Mouse (Mus musculus) midbrain, embryonic 14.5 days (tissue): ENCODE data around the gene Tmem214. TPM values are rescaled to one million over a fixed set of nuclear protein-coding genes. Genes with fewer than 3 reads are reported as not detected.

Experiments
- ATAC-seq: fragments of 200-750 bp; cut with Nextera tagmentation; 2 replicates; pipeline ENCODE4 v1.8.0; 2017; ENCODE audit warnings: moderate number of reproducible peaks, moderate library complexity; ENCODE audit not compliant: low FRiP score, low TSS enrichment
- DNase-seq: peaks from one replicate; pipeline ENCODE4 v3.0.0-alpha.2; 2015
- H3K27ac ChIP-seq: fragments of 300-500 bp; sonication (generic); replicated peaks from 2 replicates; pipeline ENCODE4 v1.5.1; 2014; ENCODE audit warnings: mild to moderate bottlenecking, low read depth, low read length, moderate library complexity
- H3K27me3 ChIP-seq: fragments of 300-500 bp; sonication (generic); 2 replicates; pipeline ENCODE4 v1.6.1; 2014; ENCODE audit warnings: low read length, control low read depth, mixed read lengths; ENCODE audit not compliant: control insufficient read depth, insufficient read depth
- H3K36me3 ChIP-seq: fragments of 300-500 bp; sonication (generic); 2 replicates; pipeline ENCODE4 v1.6.1; 2014; ENCODE audit warnings: low read length, control low read depth; ENCODE audit not compliant: control insufficient read depth, insufficient read depth
- H3K4me1 ChIP-seq: fragments of 300-500 bp; sonication (generic); 2 replicates; pipeline ENCODE4 v1.6.1; 2014; ENCODE audit warnings: mild to moderate bottlenecking, antibody characterized with exemption, low read length, control low read depth; ENCODE audit not compliant: control insufficient read depth, insufficient read depth
- H3K4me2 ChIP-seq: fragments of 300-500 bp; sonication (generic); 2 replicates; pipeline ENCODE4 v1.6.1; 2014; ENCODE audit warnings: mild to moderate bottlenecking, low read length, moderate library complexity
- H3K4me3 ChIP-seq: fragments of 300-500 bp; sonication (generic); replicated peaks from 2 replicates; pipeline ENCODE4 v1.5.1; 2014; ENCODE audit warnings: low read depth, low read length
- H3K9ac ChIP-seq: fragments of 300-500 bp; sonication (generic); replicated peaks from 2 replicates; pipeline ENCODE4 v1.6.1; 2014; ENCODE audit warnings: mild to moderate bottlenecking, low read length, moderate library complexity
- H3K9me3 ChIP-seq: fragments of 300-500 bp; sonication (generic); 2 replicates; pipeline ENCODE4 v1.6.1; 2016; ENCODE audit warnings: low read length, control low read depth, mixed read lengths; ENCODE audit not compliant: control insufficient read depth
- WGBS: fragments of 180-500 bp; shearing (Covaris S2); extraction: QIAGEN DNeasy Blood & Tissue Kit; methylation state at CpG from one replicate; pipeline ENCODE4 v1.1.7; 2014; 5-methylcytosine and 5-hydroxymethylcytosine counted together
- polyA plus RNA-seq: library from polyadenylated mRNA; unstranded; fragments of >200 nt; fragmentation: Nextera tagmentation; extraction: Ambion mirVana; gene quantifications from 2 replicates; pipeline ENCODE4 v1.2.1, GENCODE M21; 2014

Tmem214 gene
- polyA plus RNA-seq: 46.7 and 55.5 TPM in 2 replicates

DNA sequence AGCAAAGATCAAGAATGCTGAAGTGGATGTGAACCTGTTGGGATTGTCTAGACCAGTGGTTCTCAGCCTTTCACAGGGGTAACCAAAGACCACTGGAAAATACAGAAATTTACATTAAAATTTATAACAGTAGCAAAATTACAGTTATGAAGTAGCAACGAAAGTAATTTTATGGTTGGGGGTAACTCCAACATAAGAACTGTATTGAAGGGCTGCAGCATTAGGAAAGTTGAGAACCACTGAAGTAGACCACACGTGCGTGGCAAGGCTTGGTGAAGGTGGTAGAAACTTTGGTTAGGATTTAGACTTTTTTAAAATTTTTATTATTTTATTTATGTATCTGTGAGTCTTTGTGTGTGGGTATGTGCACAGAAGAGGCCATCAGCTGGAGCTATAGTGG, at the start of gene Tmem214:
TSS of gene Tmem214 (plus strand) at position 301 of the 400 bp plus-strand sequence.
- no peak within 1 kb of the TSS for H3K27ac ChIP-seq
- no peak within 1 kb of the TSS for H3K4me3 ChIP-seq
- no peaks in the 10 kb centered on the region for H3K9me3 ChIP-seq
- no peak for DNase-seq
- H3K36me3 ChIP-seq: peaks cover 62% of the 10 kb centered on the region
- H3K27me3 ChIP-seq: no peaks in the 10 kb centered on the region
- ATAC-seq: no peak
- H3K4me2 ChIP-seq: peak within 1 kb of the TSS; percentile 89; the same call in 1 of the 2 replicates
- peaks cover 7% of the 10 kb centered on the region for H3K4me1 ChIP-seq
- WGBS: 99% methylated on average over 3 of the region's 3 CpGs
- no peak within 1 kb of the TSS for H3K9ac ChIP-seq

DNA sequence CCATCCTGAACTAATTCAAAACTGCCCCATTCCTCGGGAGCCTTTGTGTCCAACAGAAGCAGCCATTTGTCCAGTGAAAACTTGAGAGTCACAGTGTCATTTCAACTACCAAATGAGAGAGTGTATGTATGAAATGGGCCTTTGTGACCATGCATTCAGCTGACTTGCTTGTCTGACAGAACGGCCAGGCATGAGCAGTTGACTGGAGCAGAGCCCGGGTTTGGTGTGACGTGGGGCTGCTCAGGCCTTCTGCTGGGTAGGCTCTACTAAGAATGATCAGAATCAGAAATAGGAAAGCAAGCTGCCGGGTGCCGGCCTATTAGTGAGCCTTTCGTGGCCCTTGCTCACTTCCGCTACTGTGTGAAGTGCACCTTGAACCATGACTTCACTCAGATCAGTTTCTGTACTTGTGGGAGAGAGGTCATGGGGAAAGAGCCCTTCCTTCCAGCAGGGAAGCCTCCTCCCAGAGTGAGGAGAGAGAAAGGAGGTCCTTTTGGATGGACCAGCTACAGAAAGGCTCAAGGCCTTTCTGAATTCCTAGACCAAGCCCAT, 49.0 kb upstream of the Tmem214 start:
- 89% methylated on average over 8 of the region's 8 CpGs for WGBS
- no peak overlapping the region for H3K9ac ChIP-seq
- DNase-seq (no peak), ATAC-seq (no peak)
- peaks cover 29% of the 10 kb centered on the region for H3K4me1 ChIP-seq
- H3K36me3 ChIP-seq: no peaks in the 10 kb centered on the region
- H3K27me3 ChIP-seq: no peaks in the 10 kb centered on the region
- no peak overlapping the region for H3K4me3 ChIP-seq
- H3K4me2 ChIP-seq: no peak overlapping the region
- no peaks in the 10 kb centered on the region for H3K9me3 ChIP-seq
- no peak overlapping the region for H3K27ac ChIP-seq

DNA sequence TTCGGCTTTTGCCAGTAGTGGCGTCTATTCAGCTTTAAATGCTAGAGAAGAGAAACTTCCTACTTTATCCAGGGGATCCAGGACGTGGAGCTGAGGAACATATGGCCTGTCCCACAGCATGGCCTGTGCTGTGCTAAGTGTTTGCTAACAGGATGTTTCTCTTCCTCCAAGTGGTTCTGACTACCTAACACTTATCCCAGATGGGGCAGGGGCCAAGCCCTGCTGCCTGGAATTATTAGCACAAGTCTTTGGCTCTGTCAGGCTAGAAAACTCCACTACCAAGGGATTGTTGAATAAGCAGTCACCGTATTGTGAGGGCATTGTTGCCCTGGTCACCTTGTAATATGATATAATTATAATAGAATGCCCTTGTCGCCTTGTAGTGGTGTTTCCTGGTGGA, 45.1 kb upstream of the Tmem214 start:
- Histone ChIP-seq H3K4me1 (peaks cover 19% of the 10 kb centered on the region), H3K4me2 (no peak overlapping the region), H3K9ac (no peak overlapping the region), H3K4me3 (no peak overlapping the region), H3K27ac (no peak overlapping the region), H3K9me3 (no peaks in the 10 kb centered on the region), H3K36me3 (0 out of 2 replicates have a peak, but pooled peaks cover 2% of the 10 kb centered on the region), H3K27me3 (no peaks in the 10 kb centered on the region)
- DNase-seq (no peak), ATAC-seq (no peak)
- WGBS: 89% methylated on average over 5 of the region's 5 CpGs

DNA sequence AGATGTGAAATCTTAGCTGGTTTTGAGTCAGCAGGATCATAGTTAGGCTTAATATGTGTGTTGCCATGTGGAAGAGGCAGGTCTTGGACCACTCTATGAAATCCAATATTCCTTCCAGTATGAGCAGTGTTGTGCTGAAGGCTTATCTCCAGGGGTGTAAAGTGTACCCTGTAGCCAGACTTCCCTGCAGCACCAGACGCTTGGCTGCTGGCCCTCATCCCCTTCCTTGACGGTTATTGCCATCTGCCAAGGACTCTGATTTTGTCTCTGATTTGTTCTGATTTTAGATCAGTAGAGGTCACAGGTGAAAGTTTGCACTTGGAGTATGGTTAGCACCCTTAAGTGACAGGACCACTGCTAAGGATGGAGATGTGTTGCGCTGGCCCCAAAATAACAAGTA, 44.7 kb upstream of the Tmem214 start:
- Histone ChIP-seq H3K27ac (no peak overlapping the region), H3K9me3 (no peaks in the 10 kb centered on the region), H3K9ac (no peak overlapping the region), H3K4me2 (no peak overlapping the region), H3K4me3 (no peak overlapping the region), H3K36me3 (0 out of 2 replicates have a peak, but pooled peaks cover 2% of the 10 kb centered on the region), H3K4me1 (peaks cover 18% of the 10 kb centered on the region), H3K27me3 (no peaks in the 10 kb centered on the region)
- 93% methylated on average over 3 of the region's 3 CpGs for WGBS
- ATAC-seq (no peak), DNase-seq (no peak)

DNA sequence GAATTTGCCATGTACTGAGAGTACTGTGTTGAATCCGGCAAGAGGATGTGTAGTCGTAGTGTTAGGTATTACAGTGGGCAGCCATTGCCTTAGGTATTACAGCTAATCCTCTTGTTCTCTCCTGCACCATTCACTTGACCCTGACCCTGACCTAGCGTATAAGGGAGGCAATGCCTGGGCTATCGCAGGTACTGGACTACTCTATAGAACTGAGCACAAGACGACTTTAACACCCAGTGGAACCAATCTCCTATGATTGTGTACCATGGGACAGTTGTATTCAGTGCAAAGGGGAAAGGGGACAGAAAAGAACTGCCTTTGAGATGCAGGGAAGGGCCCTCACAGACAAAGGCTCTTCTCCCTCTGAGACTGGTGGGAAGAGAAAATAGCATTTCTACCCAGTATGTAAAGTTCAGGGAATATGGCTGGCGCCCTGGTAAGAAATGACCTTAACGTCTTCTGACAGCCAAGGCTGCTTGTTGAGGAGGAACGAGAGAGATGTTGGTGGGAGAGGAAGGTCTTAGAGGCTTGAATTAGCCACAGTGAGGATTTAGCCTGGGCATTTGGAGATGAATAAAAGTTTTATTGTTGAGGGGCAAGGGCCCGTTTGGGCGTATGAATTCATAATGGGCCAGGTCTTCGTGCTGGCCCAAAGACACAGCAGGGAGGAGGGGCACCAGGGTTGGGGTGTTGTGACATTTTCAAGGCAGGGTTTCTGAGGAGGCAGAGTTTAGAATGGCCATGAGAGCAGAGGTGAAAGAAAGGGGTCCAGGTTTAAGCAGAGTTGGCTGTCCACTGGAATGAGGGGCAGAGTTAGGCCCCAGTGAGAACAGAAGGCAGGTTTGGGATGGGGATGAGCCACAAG, 43.5 kb upstream of the Tmem214 start:
- H3K27ac ChIP-seq: 0 out of 2 replicates have a peak overlapping the region, but pooled peaks have one; percentile 5
- WGBS: 24% methylated on average over 11 of the region's 11 CpGs
- no peaks in the 10 kb centered on the region for H3K27me3 ChIP-seq
- no peak overlapping the region for H3K4me2 ChIP-seq
- ATAC-seq: no peak; the same call in 1 of the 2 replicates
- H3K36me3 ChIP-seq: 0 out of 2 replicates have a peak, but pooled peaks cover 2% of the 10 kb centered on the region
- no peaks in the 10 kb centered on the region for H3K9me3 ChIP-seq
- H3K9ac ChIP-seq: no peak overlapping the region
- DNase-seq: peak; percentile 26
- peaks cover 18% of the 10 kb centered on the region for H3K4me1 ChIP-seq
- H3K4me3 ChIP-seq: no peak overlapping the region

DNA sequence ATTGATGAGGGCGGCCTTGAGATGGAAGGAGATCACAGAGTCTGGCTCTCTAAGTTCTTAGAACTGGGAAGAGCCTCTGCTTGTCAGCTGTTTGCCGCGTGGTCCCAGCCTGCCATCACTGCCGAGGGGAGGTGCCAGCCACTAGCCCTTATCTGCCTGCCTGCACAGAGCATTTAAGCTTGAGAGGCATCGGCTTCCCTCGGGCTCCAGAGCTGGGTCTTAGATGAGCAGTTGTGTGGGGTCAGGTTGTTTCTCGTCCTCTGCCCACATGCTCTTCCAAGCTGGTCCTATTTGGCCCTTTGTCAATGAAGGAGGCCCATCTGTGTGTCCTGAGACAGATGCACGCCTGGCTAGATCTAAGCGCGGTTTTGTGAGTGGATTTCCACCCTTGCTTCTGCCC, 42.6 kb upstream of the Tmem214 start:
- Histone ChIP-seq H3K27me3 (no peaks in the 10 kb centered on the region), H3K4me2 (no peak overlapping the region), H3K9ac (no peak overlapping the region), H3K4me1 (peaks cover 18% of the 10 kb centered on the region), H3K36me3 (0 out of 2 replicates have a peak, but pooled peaks cover 2% of the 10 kb centered on the region), H3K27ac (peak overlapping the region; percentile 33; the same call in 1 of the 2 replicates), H3K4me3 (no peak overlapping the region), H3K9me3 (no peaks in the 10 kb centered on the region)
- DNase-seq: peak; percentile 51
- ATAC-seq: no peak
- 34% methylated on average over 10 of the region's 10 CpGs for WGBS

DNA sequence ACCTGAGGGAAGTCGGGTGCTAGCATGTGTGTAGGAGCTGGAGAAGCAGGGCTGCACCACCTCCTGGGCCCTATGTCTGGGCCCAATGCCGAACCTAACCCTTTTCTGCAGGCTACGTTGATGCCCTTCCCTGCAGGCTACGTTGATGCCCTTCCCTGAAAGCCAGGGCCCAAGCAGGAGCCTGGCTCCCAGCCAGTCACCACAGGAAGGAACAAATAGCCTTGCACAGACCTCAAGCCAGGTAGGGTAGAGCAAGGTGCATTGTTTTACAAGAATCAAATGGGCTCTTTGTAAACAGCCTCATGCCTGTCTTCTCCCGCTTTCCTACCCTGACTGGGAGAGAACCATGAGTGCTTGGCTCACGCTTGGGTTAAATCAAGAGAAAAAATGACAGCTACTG, 42.0 kb upstream of the Tmem214 start:
- ATAC-seq (no peak), DNase-seq (no peak)
- no peaks in the 10 kb centered on the region for H3K9me3 ChIP-seq
- 0 out of 2 replicates have a peak, but pooled peaks cover 2% of the 10 kb centered on the region for H3K36me3 ChIP-seq
- no peak overlapping the region for H3K9ac ChIP-seq
- H3K27me3 ChIP-seq: no peaks in the 10 kb centered on the region
- WGBS: 65% methylated on average over 6 of the region's 6 CpGs
- H3K27ac ChIP-seq: no peak overlapping the region
- H3K4me1 ChIP-seq: peaks cover 18% of the 10 kb centered on the region
- no peak overlapping the region for H3K4me2 ChIP-seq
- H3K4me3 ChIP-seq: no peak overlapping the region

DNA sequence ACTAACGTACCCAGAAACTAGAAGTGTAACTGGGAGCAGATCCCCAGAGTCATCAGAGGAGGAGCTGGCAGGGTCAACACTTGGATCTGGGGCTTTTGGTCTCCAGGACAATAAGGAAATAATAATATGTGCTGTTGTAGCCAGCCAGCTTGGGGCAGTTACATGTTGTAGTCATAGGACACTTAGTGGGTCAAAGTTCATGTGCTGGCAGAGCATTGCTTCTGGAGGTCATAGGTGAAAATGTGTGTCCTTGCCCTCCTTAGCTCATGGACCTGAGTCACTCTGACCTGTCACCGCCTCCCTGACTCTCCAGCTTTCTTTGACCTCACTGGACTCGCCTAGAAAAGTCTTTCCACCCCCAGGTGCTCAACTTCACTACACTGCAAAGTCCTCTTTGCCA, 34.4 kb upstream of the Tmem214 start:
- DNase-seq (no peak), ATAC-seq (no peak)
- no peak overlapping the region for H3K4me2 ChIP-seq
- 92% methylated on average over 3 of the region's 3 CpGs for WGBS
- H3K4me3 ChIP-seq: no peak overlapping the region
- no peaks in the 10 kb centered on the region for H3K4me1 ChIP-seq
- H3K9me3 ChIP-seq: no peaks in the 10 kb centered on the region
- H3K27ac ChIP-seq: no peak overlapping the region
- H3K36me3 ChIP-seq: peaks cover 17% of the 10 kb centered on the region; the same call in 1 of the 2 replicates
- no peak overlapping the region for H3K9ac ChIP-seq
- no peaks in the 10 kb centered on the region for H3K27me3 ChIP-seq
